Mouse (Mus musculus): ENCODE measurements around the gene Kcnd3.

The Kcnd3 gene

GRCm38 (mm10) chr3:105520446-105520845 is 68.3 kb downstream of the Kcnd3 start:
- in situ Hi-C loops (cut with MboI, MseI) = no loop called here

- in situ Hi-C loops (cut with MboI, MseI) = no loop called here
Measured at GRCm38 (mm10) chr3:105521178-105521631, 69.1 kb downstream of the Kcnd3 start.

GRCm38 (mm10) chr3:105521639-105522038 is 69.5 kb downstream of the Kcnd3 start:
- in situ Hi-C loops (cut with MboI, MseI) = no loop called here

- in situ Hi-C loops (cut with MboI, MseI) = no loop called here
Measured at GRCm38 (mm10) chr3:105528860-105529259, 76.7 kb downstream of the Kcnd3 start.

- in situ Hi-C loops (cut with MboI, MseI) = no loop called here
Measured at GRCm38 (mm10) chr3:105529700-105530099, 77.6 kb downstream of the Kcnd3 start.

- in situ Hi-C loops (cut with MboI, MseI) = no loop called here
Measured at GRCm38 (mm10) chr3:105530363-105531130, 78.4 kb downstream of the Kcnd3 start.

- in situ Hi-C loops (cut with MboI, MseI) = no loop called here
Measured at GRCm38 (mm10) chr3:105538406-105538805, 86.3 kb downstream of the Kcnd3 start.

GRCm38 (mm10) chr3:105538819-105539607 is 86.9 kb downstream of the Kcnd3 start:
- in situ Hi-C loops (cut with MboI, MseI) = no loop called here

- in situ Hi-C loops (cut with MboI, MseI) = no loop called here
Measured at GRCm38 (mm10) chr3:105542741-105543140, 90.6 kb downstream of the Kcnd3 start.

- in situ Hi-C loops (cut with MboI, MseI) = no loop called here
Measured at GRCm38 (mm10) chr3:105544106-105544505, 92.0 kb downstream of the Kcnd3 start.

- in situ Hi-C loops (cut with MboI, MseI) = no loop called here
Measured at GRCm38 (mm10) chr3:105546611-105547071, 94.5 kb downstream of the Kcnd3 start.

- in situ Hi-C loops (cut with MboI, MseI) = no loop called here
Measured at GRCm38 (mm10) chr3:105548074-105548771, 96.1 kb downstream of the Kcnd3 start.

- in situ Hi-C loops (cut with MboI, MseI) = no loop called here
Measured at GRCm38 (mm10) chr3:105559456-105559855, 107.3 kb downstream of the Kcnd3 start.

GRCm38 (mm10) chr3:105566973-105567372 is 114.8 kb downstream of the Kcnd3 start:
- in situ Hi-C loops (cut with MboI, MseI) = no loop called here

- in situ Hi-C loops (cut with MboI, MseI) = no loop called here
Measured at GRCm38 (mm10) chr3:105567472-105567871, 115.3 kb downstream of the Kcnd3 start.

- in situ Hi-C loops (cut with MboI, MseI) = no loop called here
Measured at GRCm38 (mm10) chr3:105568403-105568802, 116.3 kb downstream of the Kcnd3 start.

- in situ Hi-C loops (cut with MboI, MseI) = no loop called here
Measured at GRCm38 (mm10) chr3:105568851-105569250, 116.7 kb downstream of the Kcnd3 start.

- in situ Hi-C loops (cut with MboI, MseI) = no loop called here
Measured at GRCm38 (mm10) chr3:105569310-105569752, 117.2 kb downstream of the Kcnd3 start.

GRCm38 (mm10) chr3:105569950-105570349 is 117.8 kb downstream of the Kcnd3 start:
- in situ Hi-C loops (cut with MboI, MseI) = loop anchor here (10.0 kb wide), 1 partner anchor 1005 kb away; no protein-coding TSS in a partner anchor

GRCm38 (mm10) chr3:105570818-105571217 is 118.7 kb downstream of the Kcnd3 start:
- in situ Hi-C loops (cut with MboI, MseI) = loop anchor here (10.0 kb wide), 1 partner anchor 1004 kb away; no protein-coding TSS in a partner anchor

GRCm38 (mm10) chr3:105571944-105572343 is 119.8 kb downstream of the Kcnd3 start:
- in situ Hi-C loops (cut with MboI, MseI) = loop anchor here (10.0 kb wide), 1 partner anchor 1003 kb away; no protein-coding TSS in a partner anchor

- in situ Hi-C loops (cut with MboI, MseI) = loop anchor here (10.0 kb wide), 1 partner anchor 1002 kb away; no protein-coding TSS in a partner anchor
Measured at GRCm38 (mm10) chr3:105573156-105573555, 121.0 kb downstream of the Kcnd3 start.

Measured in regulatory T cell (primary cell).